Mouse (Mus musculus): ENCODE measurements around the gene Arsa. TPM values are rescaled to one million over a fixed set of nuclear protein-coding genes. Genes with fewer than 3 reads are reported as not detected.
"Not testable (repeated sequence)": the region's sequence is repeated elsewhere in the genome, so short reads cannot be mapped to it uniquely, and the experiment has no call there.

Arsa gene
- total RNA-seq, 2 experiments from 2014 or later: 12.2 to 14.1 TPM

DNA sequence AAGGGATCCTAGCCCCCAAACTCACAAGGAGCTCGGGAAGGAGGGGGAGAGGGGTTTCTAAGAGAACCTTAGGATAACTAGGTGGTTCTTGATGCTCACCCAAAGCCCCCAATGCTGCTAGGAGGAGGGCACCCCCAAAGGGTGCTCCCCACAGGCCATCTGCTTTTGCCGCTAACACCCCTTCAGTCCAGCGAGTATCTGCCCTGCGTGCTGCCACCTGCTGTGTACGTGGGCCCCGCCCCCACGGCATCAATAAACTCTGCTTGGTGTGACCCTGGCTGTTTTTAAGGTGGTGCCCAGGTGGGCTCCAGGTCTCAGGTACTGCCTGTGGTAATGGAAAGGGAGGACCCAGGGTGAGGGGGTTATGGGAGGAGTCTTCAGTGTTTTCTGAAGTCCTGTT lies 15.0 kb downstream of the Arsa start:
- DNase-seq: no peak
- intact Hi-C loops (cut with DNase I): loop anchor here (2.0 kb wide), 1 partner anchor 69 kb away; no protein-coding TSS in a partner anchor

DNA sequence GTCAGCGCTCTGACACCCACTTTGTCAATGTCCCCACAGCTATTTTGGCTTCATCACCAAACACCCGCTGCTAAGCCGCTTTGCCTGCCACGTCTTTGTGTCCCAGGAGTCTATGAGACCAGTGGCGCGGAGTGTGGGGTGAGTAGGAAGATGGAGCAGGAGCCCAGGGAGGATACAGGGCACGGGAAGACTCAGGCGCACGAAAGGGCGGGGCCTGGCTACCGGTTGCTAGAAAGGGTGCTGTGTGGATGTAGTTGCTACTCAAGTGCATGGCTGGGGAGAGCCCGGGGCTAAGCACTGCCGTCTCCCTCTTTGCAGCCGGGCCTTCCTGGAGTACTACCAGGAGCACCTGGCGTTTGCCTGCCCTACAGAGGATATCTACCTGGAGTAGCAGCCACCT lies 15.9 kb downstream of the Arsa start:
- intact Hi-C loops (cut with DNase I): no loop called here
- DNase-seq: no peak

DNA sequence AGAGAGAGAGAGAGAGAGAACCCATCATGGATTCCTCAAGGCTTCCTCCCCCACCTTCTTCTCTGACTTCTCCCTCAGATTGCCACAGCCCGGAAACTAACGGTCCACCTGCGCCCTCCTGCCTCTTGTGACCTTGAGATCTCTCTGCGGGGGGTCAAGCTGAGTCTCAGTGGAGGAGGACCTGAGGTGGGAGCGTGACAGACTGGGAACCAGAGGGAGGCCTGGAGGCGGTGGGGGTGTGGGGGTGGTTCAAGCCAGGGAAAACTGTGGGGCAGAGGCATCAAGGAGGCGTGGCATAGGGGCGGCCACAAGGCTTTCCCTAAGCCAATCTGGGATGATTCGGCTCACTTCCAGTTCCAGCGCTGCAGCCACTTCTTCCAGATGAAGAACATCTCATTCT lies 16.9 kb downstream of the Arsa start:
- intact Hi-C loops (cut with DNase I): no loop called here
- DNase-seq: no peak

DNA sequence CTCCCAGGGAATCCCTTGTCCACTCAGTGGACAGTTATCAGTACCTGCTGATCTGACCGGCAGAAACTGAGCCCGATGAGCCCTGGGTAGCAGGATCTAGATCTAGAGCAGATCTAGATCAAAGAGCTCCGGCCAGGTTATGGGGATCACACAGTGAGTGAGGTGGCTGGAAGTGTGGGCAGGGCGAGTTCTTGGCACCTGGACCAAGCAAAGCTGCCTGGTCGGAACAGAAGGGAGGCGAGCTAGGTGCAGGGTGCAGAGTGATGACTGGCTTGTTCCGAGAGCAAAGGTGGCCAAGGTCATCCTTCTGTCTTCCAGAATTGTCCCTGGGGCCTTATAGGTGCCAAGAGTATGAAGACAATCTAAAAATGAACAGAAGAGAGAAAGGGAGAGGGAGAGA lies 17.4 kb downstream of the Arsa start:
- intact Hi-C loops (cut with DNase I): no loop called here

DNA sequence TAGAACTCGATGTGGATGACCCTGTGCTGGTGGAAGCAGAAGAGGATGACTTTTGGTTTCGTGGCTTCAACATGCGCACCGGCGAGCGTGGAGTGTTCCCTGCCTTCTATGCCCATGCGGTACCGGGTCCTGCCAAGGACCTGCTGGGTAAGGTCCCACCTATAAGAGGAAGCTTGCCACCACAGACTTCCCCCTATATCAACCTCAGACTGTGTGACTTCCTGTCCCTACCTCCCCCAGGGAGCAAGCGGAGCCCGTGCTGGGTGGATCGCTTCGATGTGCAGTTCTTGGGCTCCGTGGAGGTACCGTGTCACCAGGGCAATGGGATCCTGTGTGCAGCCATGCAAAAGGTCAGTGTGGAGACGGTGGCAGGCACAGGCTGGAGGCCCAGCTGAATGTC lies 18.3 kb downstream of the Arsa start:
- intact Hi-C loops (cut with DNase I): no loop called here

More for the DNA sequence above, 17.4 kb downstream of the Arsa start:
- no peak for DNase-seq

DNA sequence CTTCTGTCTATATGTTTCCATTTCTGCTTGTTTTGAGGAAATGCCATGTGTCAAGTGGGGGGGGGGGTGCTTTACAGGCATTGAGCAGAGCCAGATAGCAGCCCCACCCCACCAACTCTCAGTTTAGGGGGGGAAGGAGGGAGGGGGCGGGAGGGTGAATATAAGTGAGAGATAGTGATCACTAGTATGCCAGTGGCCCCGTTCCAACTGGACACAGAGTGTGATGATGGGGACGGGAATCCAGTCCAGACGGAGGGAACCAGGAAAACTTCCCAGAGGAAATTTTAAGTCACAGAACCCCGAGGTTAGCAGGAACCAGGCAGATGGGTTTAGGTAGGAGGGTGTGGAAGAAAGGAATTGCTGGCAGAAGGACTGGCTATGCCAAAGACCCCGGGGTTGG lies 21.6 kb downstream of the Arsa start:
- DNase-seq: no peak
- intact Hi-C loops (cut with DNase I): no loop called here

More for the DNA sequence above, 18.3 kb downstream of the Arsa start:
- no peak for DNase-seq

DNA sequence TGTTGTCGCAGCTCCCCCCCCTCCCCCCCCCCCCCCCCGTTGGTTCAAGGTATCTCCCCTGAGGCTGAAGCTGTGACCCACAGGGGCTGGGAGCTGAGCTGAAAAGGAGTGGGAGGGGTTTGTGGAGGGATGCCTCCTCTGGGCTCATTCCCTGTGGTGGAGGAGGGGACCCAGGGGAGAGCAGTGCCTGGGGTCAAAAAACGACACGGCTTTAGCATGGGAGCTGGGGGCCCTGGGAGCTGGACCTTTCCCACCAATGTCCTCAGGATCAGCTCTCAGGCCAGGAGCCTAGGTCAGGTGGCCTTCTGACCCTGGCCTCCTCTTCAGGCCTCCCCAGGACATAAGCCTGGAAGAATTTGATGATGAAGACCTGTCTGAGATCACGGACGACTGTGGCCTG lies 22.4 kb downstream of the Arsa start:
- DNase-seq: no peak
- intact Hi-C loops (cut with DNase I): no loop called here

DNA sequence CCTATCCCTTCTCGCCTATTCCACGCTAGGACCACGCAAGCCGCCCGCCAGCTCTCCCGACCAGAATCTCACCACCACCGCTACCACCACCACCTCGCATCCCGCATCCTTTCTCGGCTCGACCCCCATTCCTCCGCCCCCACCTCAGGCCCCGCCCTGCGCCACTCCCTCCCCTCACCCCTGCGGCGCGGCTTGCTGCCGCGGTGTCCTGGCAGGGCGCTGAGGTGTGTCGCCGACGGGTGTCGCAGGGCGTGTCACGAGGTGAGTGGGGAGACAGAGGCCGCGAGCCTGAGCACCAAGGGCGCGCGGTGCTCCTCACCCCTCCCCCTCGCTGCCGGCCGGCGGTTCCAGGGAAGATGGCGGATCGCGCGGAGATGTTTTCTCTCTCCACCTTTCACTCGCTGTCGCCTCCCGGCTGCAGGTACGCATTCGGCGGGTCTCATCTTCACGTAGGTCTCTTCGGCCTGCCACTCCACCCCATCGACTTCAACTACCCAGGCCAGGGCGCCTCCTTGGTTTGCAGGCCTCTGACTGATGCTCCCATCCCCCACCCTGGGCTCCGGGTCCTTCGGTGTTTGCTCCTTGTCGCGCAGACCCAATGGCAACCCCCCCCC lies 23.3 kb downstream of the Arsa start, which contains the start of gene Mapk8ip2:
Gene Mapk8ip2 (plus strand): TSS at position 49 of the 614 bp plus-strand sequence.
- no peak for DNase-seq
- intact Hi-C loops (cut with DNase I): no loop called here

DNA sequence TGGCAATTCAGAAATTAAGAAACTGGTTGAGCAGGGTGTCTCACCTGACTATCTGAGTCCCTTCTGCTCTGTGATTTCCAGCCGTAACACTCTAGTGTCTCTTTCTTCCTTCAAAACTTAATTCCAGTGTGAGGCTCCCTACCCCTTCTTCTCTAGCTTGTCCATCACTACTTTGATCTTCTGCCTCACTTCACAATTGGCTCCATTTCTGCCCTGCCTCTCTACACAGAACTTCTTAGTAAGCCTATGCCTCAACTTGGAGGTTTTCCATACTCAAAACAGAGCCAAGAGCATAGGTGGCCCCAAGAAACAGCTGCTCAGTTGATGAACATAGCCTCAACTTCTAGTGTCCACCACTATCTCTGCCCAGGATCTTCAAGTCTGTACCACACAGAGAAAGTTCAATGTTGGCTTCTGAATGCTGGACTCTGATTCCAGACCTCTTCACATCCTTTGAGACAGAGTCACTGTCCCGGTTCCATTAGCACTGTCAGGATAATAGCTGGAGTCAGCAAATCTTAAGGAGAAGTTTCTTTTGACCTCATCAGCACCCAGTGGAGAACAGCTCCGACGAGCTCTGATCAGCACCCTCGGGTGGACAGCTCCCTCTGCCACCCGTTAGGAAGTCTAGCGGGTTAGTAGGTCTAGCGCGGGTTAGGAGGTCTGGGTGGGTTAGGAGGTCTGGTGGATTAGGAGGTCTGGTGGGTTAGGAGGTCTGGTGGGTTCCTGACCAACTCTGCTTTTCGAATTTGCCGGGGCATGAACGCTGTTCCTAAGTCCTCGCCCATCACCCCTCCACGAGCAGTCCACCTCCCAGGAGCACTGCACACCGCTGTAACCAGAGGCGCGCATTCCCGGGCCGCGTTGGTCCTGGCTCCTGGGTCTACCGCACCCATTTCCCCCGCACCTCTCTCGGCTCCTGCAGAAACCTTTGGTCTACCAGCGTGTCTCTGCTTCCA lies 24.0 kb downstream of the Arsa start:
- peak; percentile 69 to 77 for DNase-seq
- intact Hi-C loops (cut with DNase I): no loop called here

DNA sequence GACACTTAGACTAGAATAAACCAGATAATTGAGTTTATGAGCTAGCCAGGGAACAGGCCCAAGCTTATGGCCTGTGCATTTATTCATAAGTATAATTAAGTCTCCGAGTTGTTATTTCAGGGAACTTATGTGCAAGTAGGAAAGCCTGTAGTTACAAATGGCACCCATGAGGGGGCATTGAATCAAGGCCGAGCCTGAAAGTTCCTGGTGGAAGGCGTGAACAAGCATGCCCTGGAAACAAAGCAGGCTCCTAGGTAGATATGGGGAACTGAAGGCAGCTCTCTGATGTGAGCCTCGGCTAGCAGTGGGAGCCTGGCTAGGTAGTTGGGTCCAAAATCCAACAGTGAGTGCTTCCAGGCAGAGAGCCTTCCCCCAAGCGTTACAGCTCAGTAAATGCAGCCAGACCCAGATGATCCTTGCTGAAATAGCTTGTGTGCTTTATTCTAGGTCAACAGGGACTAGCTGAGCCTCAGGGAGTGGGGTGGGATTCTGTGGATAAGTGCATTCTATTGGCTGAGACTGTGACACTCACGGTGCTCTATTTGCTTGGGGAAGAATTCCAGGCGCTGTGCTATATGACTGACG lies 34.6 kb downstream of the Arsa start:
- intact Hi-C loops (cut with DNase I): no loop called here
- DNase-seq: no peak

DNA sequence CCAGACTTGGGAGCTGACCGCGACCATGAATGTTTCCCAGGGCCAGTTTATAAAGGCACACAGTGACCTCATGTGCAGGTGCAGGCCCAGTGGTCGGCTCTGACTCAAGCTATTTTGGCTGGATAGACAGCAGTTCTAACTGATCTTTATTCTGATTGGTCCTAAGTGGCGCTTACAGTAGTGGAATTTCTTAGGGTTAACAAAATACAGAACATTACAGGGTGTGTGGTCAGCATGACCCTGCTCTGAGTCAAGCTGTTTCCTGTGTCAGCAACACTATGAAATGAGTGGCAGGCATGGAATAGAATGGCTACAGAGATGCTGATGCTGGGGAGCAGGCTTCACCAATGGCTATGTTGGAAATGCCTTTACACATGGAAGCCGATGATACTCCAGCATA lies 41.3 kb downstream of the Arsa start:
- intact Hi-C loops (cut with DNase I): no loop called here
- no peak for DNase-seq

DNA sequence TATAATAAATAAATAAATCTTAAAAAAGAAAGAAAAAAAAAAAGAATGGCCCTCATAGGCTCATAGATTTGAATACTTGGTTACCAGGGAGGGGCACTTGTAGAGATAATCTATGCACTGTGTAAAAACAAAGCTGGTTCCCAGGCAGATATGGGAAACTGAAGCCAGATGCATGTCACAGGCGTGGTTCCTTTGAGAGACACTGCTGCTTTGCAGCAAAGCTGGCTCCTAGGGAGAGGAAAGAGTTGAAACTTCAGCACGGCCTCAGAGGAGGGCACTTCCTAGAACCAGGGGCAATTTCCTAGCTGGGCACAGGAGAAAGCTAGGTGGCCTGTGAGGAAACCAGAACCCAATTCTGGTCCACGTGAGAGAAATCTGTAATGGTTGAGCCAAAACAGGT lies 43.1 kb downstream of the Arsa start:
- intact Hi-C loops (cut with DNase I): no loop called here
- no peak for DNase-seq

DNA sequence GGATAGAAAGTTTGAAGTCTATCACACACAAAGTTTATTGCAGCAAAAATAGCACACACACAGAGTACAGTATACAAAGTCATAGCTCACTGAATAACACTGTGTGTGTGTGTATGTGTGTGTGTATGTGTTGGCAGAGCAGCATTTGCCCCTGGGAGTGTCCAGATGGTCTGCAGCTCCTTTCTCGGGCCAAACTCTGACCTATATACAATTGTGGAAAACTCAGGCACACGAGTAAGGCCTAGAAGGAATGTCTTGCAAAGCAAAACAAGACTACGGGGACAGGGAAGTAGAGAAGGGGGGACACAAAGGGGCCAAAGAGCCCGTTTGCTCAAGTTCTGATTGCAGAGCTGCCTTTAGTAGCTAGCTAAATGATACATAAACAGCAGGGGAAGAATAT lies 44.3 kb downstream of the Arsa start:
- DNase-seq: no peak
- intact Hi-C loops (cut with DNase I): no loop called here

DNA sequence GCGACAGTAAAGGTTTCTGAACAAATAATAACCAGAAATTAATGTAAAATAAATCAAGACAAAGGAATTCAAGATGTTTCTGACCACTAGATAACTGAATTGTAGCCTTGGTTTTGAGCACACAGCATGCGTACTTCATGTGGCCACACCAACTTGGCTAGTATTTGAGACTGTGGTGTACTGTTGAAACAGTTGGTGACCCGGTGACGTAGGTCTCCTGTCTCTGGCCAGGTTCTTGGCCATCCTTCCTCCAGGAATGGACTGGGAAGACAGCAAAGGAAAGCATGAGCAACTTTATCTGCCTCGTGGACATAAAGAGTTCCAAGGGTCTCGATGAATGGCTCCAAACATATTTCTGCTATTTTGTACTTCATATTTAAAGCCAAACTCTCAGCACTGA lies 45.4 kb downstream of the Arsa start:
- intact Hi-C loops (cut with DNase I): loop anchor here (2.0 kb wide), 1 partner anchor 37 kb away; no protein-coding TSS in a partner anchor
- DNase-seq: no peak

DNA sequence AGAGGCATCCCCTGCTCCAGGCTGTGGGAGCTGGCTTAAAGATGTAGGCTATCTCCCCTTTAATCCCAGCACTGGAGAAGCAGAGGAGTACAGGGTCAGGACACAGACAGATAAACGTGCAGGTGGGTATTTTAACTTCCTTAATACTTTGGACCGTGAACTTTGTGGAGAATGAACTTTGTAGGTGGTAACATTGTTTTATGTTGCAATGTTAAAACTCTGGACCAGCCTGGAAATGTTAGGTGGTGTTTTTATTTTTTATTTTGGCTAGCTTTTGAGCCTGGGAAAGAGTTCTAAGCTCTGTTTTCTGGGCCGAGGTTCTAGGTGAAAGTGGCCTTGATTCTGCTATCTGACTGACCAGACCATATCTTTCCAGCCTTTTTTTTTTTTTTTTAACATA lies 46.0 kb downstream of the Arsa start:
- intact Hi-C loops (cut with DNase I): loop anchor here (2.0 kb wide), 1 partner anchor 38 kb away; no protein-coding TSS in a partner anchor
- no peak for DNase-seq

DNA sequence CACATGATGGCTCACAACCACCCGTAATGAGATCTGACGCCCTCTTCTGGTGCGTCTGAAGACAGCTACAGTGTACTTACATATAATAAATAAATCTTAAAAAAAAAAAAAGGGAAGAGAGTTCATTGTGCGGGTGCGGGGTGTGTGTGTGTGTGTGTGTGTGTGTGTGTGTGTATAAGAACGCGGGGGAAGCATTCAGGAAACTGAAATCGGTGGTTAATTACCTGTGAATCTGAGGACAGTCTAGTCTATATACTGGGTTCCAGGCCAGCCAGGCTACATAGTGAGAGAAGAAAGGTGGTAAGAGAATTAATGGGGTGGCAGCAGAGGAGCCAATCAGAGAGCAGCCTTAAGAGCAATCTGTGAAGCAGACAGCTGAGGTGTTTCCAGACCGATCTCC lies 46.5 kb downstream of the Arsa start:
- DNase-seq: not testable (repeated sequence)
- intact Hi-C loops (cut with DNase I): loop anchor here (2.0 kb wide), 1 partner anchor 38 kb away; no protein-coding TSS in a partner anchor

DNA sequence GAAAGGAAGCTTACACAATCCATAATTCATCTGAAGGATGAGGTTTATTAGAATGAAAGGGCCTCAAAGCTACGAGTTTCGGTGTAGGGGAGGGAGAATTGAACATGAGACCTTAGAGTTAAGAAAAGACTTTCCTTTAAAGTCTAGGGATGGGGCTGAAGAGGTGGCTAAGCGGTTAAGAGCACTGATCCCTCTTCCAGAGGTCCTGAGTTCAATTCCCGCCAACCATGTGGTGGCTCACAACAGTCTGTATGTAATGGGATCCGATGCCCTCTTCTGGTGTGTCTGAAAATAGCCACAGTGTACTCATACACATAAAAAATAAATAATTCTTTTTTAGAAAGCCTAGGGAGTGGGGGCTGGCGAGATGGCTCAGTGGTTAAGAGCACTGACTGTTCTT lies 46.9 kb downstream of the Arsa start:
- no peak for DNase-seq
- intact Hi-C loops (cut with DNase I): loop anchor here (2.0 kb wide), 1 partner anchor 38 kb away; no protein-coding TSS in a partner anchor

DNA sequence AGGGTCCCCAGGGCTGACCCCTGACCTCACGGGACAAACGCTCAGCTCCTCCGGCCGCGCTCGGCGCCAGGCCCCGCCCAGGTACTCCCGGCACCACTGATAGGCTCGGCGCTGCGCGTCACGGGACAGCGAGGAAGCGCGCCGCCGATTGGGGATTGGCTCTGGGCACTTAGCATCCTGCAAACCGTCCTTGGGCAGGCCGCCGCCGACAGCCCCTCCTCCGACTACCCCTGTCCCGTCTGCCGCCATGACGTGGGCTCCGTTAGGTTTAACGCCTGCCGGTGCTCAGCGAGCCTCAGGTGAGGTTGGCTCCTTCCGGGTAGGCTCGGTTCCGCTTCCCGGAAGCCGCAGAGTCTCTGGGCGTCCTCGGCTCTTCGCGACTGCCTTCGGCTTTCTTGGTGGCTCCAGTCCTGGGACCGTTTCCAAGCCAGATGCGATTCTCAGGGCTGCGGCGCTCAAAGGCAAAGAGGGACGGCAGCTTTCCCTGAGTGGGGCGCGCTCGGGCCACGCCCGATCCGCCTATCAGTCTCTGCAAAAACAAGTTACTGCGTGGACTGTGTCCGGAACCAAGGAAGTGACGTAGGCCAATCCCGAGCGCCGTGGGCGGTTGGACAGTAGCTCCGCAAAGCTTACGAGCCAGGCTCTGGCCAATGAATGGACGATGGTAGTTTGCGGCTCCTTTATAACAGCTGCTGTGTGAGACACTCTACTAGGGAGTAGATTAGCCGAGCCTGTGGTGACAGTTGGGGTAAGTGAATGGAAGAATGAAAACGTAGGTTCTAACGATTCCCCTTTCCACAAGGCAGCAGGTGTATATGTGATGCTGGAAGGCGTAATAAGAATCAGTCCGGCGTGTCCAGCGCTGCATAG lies 47.6 kb downstream of the Arsa start, which contains the start of the genes C730034F03Rik, Gm44502 and Chkb:
Gene C730034F03Rik (plus strand): TSS at position 238 of the 870 bp plus-strand sequence.
Gene Gm44502 (minus strand): TSS at position 345 of the 870 bp plus-strand sequence.
Gene Chkb (minus strand): TSS at position 557 of the 870 bp plus-strand sequence.
- intact Hi-C loops (cut with DNase I): loop anchor here (2.0 to 5.0 kb wide), 3 partner anchors 39 to 72 kb away; partner anchors contain the start of genes Lmf2 and Ncaph2
- DNase-seq: peak; percentile 88 to 91

DNA sequence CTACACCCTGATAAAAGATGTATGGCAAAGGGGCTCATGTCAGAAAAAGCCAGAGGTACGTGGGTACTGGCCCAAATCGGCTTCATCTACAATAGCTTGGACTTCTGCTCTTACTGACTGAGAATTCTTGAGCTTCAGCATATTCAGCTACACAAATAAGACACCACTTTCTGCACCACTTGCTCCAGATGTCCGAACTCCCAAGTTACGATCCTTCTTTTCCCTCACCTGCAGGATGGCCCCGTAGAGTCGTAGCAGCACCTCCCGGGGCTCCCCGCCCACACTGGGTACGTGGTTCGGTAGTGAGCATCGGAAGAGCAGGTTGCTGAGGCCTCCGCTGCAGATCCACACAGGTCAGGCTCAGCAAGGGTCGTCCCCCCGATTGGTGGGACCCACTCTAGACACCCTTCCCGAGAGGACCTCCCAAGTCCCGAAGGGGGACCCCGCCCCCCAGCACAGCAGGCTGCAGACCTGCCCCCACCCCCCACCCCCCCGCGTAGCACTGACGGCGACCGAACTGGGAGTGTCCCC lies 48.3 kb downstream of the Arsa start:
- intact Hi-C loops (cut with DNase I): loop anchor here (2.0 to 5.0 kb wide), 2 partner anchors 54 to 72 kb away; partner anchors contain the start of genes Lmf2 and Ncaph2
- DNase-seq: no peak
